Mouse (Mus musculus): ENCODE results near the gene Por. TPM values are rescaled to one million over a fixed set of nuclear protein-coding genes. Genes with fewer than 3 reads are reported as not detected.
A peak's percentile ranks its signal among the peaks of the same experiment; 100 is the strongest.

Por gene
- total RNA-seq, 2 experiments from 2014 or later: 168 to 190 TPM

DNA sequence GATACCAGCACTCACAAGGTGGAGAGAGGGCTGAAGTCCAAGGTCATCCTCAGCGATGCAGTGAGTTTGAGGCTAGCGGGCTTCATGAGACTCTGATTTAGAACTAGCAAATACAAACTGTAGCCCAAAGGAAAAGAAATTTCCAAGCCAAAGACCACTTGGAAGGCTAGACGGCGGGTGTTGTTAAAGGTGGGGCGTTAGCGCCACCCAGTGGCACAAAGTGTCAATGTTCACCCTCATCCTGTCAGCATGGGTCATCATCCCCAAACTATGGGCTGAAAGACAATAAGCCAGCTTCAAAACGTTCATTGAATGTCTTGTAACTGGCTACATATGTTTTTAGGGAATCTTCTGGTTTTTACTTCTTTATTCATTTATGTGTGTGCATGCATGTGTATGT is 93.7 kb downstream of the Por start:
- DNase-seq (ENCODE audit: low spot score in 2 of 2): peak; percentile 30 to 40

DNA sequence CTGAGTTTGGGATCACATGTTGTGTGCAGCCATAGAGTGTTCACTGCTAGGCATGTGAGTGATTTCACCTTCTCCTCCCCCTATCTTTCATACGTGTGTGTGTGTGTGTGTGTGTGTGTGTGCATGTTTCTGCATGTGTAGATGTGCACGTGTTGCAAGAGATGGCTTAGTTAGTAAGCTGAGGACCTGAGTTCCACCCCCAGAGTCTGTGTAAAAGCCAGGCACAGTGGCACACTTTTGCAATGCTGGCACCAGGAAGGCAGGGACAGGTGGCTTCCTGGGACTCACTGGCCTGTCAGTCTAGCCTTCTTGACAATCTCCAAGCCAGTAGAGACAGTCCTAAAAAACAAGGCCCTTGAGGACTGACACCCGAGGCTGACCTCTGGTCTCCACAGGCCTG is 95.1 kb downstream of the Por start:
- no peak for DNase-seq (ENCODE audit: low spot score in 2 of 2)

DNA sequence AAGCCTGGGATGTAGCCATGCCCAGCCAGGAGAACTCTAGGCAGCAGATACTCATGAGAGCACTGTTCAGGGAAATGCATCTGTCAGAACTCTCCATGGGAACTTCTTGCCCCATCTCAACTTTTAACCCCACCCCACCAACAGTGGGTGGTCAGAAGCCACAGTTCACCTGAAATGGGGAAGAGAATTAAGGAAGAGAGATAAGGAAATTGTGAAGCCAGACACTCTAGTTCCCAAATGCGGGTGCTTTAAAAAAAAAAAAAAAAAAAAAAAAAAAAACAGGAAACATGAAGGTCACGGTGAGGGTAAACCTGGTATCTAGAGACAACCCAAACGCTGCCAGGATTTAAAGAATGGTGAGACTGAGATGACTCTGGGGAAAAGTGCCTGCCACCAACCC is 102.7 kb downstream of the Por start:
- DNase-seq (ENCODE audit: low spot score in 2 of 2): no peak

DNA sequence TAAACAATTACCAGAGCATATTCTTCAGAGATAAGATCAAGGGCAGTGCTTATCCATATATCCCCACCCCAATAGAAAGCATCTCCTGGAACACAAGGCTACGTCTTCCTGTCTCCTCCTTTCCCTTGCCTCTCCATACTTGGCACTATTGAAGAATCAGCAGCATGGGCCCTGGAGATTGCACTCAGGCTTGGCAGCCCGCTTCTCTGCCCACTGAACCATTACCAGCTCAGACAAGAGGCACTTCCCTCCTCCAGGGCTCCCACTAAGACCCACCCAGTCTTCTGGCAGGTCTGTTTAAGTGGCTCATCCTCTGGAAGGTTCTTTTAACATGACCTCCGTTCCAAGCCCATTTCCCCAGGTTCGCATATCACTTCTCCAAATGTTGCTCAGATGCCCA is 106.7 kb downstream of the Por start:
- no peak for DNase-seq (ENCODE audit: low spot score in 2 of 2)

DNA sequence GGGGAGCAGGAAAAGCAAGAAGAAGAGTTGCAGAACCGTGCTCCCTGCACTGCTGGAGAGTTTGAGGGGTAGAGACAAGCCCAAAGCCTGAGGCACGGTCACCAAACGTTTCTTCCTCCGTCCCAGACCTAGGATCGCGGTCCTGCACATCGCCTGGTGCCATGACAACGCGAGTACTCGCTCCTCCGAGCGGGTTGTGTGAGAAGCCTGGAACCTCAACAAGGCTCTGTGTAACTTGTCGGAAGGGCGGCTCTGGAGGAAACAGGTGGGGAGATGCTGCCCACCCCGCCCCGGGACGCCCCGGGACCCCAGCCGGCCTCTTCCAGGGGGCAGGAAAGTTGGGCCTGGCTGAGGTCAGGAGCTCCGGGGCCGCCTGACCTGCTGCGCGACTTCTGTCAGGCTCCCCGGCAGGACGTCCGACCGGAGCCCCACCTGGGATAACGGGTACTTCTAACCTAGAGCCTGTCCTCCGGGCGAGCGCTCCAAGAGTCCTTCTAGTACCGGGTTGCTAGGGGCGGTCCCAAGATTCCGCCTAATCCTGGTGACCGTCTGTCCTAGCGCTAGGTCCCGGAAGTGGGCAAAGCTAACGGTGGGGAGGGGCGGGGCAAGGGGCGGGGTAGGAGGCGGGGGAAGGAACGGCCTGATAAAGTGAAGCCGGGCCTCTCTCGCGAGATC is 108.1 kb downstream of the Por start, which contains the start of gene Styxl1:
TSS of gene Styxl1 (minus strand) at position 590 of the 675 bp plus-strand sequence.
- peak in 1 of 2 experiments; percentile 13 for DNase-seq (ENCODE audit: low spot score in 2 of 2)

DNA sequence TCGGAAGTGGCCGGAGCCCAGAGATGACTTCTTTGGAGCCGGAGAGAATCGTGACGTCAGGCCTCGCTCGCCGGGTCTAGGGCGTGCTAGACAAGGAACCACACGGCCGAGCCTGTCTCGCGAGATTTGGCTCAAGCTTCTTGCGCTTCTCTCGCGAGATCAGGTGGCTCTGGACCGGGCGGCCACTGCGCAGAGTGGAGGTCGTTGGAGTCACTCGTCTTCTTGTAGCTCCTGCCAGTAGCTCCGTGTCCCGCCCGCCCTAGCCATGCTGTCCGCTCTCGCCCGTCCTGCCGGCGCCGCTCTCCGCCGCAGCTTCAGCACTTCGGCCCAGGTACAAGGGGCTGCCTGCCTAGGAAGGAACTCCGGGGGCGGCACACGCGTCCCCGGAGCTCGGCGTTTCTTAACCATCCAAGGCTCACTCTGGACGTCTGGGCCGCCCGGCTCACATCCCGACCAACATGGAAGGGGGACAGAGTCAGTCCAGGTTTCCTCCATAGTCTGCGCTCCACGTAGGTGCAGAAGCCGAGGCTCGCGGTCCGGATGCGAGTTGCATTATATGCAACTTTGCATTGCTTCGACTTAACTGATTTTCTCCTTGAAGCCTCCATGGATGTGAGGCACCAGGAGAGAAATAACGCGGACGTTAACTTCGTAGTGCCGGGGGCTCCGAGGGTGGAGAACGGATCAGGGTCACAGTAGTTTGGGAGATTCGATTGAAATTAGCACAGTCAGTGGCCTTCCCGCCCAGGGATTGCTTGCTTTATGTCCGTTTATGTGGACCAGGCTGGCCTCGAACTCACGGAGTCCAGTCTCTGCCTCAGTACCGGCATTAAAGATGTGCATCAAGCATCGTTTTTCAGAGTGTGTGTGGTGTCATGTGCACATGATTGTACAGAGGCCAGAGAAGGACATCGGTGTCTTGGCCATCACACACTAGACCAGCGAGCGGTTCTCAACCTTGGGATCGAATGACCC is 108.9 kb downstream of the Por start, which contains the start of gene Mdh2:
TSS of gene Mdh2 (plus strand) at position 10 of the 975 bp plus-strand sequence.
- DNase-seq (ENCODE audit: low spot score in 2 of 2): peak; percentile 91 to 98

DNA sequence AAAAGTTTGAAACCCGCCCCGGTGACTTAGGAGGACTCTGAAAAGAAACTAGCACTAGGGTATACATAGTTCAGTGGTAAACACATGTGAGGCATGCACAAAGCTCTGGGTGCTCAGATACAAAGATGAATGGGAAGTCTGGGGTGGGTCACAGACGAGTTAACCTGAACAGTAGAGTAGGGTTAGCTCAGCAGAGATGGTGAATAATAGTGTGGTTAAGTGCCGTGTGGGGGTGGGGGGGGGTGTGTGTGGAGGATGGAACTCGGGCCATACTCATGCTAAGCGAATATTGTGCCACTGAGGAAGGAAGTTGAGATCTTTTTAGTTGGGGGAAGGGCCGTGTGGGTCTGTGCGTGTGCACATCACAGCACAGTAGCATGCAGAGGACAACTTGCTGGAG is 110.5 kb downstream of the Por start:
- no peak for DNase-seq (ENCODE audit: low spot score in 2 of 2)

DNA sequence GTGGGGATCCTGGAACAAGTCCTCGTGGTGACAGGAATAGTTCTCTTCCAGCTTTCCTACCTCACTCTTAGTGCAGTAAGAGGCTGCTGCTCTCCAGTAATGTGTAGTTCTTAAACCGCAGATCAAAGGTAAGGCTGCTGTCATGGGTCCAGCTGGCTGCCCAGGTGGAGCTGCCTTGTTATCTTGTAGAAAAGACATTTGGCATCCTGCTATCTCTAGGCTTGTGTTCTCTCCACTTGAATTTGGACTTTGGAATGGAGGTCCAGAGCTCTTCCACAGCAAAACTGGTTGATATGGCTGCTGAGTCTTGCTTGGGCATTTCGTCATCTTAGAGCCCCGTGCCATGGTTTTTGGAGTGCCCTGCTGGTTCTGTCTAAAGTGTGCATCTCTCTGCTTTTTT is 113.1 kb downstream of the Por start:
- no peak for DNase-seq (ENCODE audit: low spot score in 2 of 2)

Small RNA genes within 50 kb of the gene (microRNA-seq; reads per million reads assigned to microRNA genes)
- gene Mir7034: not detected

Other genes with a start within 250 kb of the Por start
- 10 to 100 TPM; 44.4 TPM for gene Hip1, start 124.9 kb upstream of the Por start, total RNA-seq (2021)
- not detected for gene Ccl26, start 106.5 kb upstream of the Por start, total RNA-seq (2021)
- gene Ccl24, start 97.0 kb upstream of the Por start, total RNA-seq (2021): 1 to 10 TPM; 2.4 to 3.0 TPM
- gene Rhbdd2, start 37.4 kb upstream of the Por start, total RNA-seq (2021): 10 to 100 TPM; 54.4 to 55.1 TPM
- gene Tmem120a, start 74.4 kb downstream of the Por start, total RNA-seq (2021): 10 to 100 TPM; 46.8 to 53.9 TPM
- gene Styxl1, start 108.4 kb downstream of the Por start, total RNA-seq (2021): 1 to 10 TPM; 1.6 to 1.7 TPM
- 100 to 1,000 TPM; 433 to 459 TPM for gene Mdh2, start 108.4 kb downstream of the Por start, total RNA-seq (2021)
- 1 to 10 TPM; 7.5 to 7.9 TPM for gene Srrm3, start 136.9 kb downstream of the Por start, total RNA-seq (2021)
- 10 to 100 TPM; 49.4 to 56.5 TPM for gene Hspb1, start 217.9 kb downstream of the Por start, total RNA-seq (2021)

All from adrenal gland, postnatal 4 days (tissue).